Mouse (Mus musculus) heart, embryonic 13.5 days (tissue): ENCODE measurements at regions not wholly inside any gene's neighbourhood (a gene's known extent, or its start where the extent isn't known, plus 50 kb on each side); places are given as distances from the start of the nearest gene placed in this dataset.

ENCODE experiments used
- ATAC-seq: fragments of 200-750 bp; cut with Nextera tagmentation; 2 replicates; pipeline ENCODE4 v1.8.0; 2017; ENCODE audit warnings: moderate TSS enrichment; ENCODE audit not compliant: insufficient number of reproducible peaks, low FRiP score, low TSS enrichment; ENCODE audit errors: extremely low read depth
- H3K27ac ChIP-seq: fragments of 300-500 bp; sonication (generic); replicated peaks from 2 replicates; pipeline ENCODE4 v1.5.1; 2015; ENCODE audit warnings: moderate library complexity, mild to moderate bottlenecking, inconsistent platforms
- H3K27me3 ChIP-seq: fragments of 300-500 bp; sonication (generic); replicated peaks from 2 replicates; pipeline ENCODE4 v1.6.1; 2015; ENCODE audit warnings: mild to moderate bottlenecking, inconsistent platforms
- H3K36me3 ChIP-seq: fragments of 300-500 bp; sonication (generic); 2 replicates; pipeline ENCODE4 v1.6.1; 2015; ENCODE audit warnings: mild to moderate bottlenecking, inconsistent platforms
- H3K4me1 ChIP-seq: fragments of 300-500 bp; sonication (generic); 2 replicates; pipeline ENCODE4 v1.6.1; 2015; ENCODE audit warnings: inconsistent platforms
- H3K4me2 ChIP-seq: fragments of 300-500 bp; sonication (generic); 2 replicates; pipeline ENCODE4 v1.6.1; 2015; ENCODE audit warnings: inconsistent platforms, mild to moderate bottlenecking, moderate library complexity
- H3K4me3 ChIP-seq: fragments of 300-500 bp; sonication (generic); 2 replicates; pipeline ENCODE4 v1.5.1; 2015; ENCODE audit warnings: moderate library complexity, mild to moderate bottlenecking, inconsistent platforms
- H3K9ac ChIP-seq: fragments of 300-500 bp; sonication (generic); 2 replicates; pipeline ENCODE4 v1.6.1; 2015; ENCODE audit warnings: inconsistent platforms, mild to moderate bottlenecking, moderate library complexity
- H3K9me3 ChIP-seq: fragments of 300-500 bp; sonication (generic); 2 replicates; pipeline ENCODE4 v1.6.1; 2016; ENCODE audit warnings: inconsistent platforms
- WGBS: fragments of 180-500 bp; shearing (Covaris S2); methylation state at CpG from one replicate; pipeline ENCODE4 v1.1.7; 2015; ENCODE audit warnings: mixed read lengths; 5-methylcytosine and 5-hydroxymethylcytosine counted together

DNA sequence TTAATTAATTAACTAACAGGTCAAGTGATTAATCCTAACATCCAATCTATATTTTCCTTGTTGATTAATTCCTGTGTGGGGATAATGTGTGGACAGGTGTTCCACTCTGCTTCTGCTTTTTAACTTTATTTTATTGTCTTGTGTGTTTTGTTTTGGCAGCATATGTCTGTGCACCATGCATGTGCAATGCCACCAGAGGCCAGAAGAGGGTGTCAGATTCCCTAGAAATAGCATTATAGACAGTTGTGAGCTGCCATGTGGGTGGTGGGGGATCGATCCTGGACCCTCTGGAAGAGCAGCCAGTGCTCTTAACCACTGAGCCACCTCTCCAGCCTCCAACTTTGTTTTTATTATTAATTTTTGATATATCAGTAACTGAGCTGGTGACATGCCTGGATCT, 65.6 kb downstream of the En1 start:
- Histone ChIP-seq H3K27me3 (no peaks in the 10 kb centered on the region), H3K4me2 (no peak overlapping the region), H3K4me1 (no peaks in the 10 kb centered on the region), H3K4me3 (no peak overlapping the region), H3K9ac (no peak overlapping the region), H3K9me3 (no peaks in the 10 kb centered on the region), H3K27ac (no peak overlapping the region), H3K36me3 (no peaks in the 10 kb centered on the region)
- 72% methylated on average over 1 of the region's 1 CpGs for WGBS
- ATAC-seq, result no peak

GRCm38 (mm10) chr1:120683532-120684245, 81.5 kb downstream of the En1 start:
- H3K4me2 ChIP-seq, result no peak overlapping the region
- H3K36me3 ChIP-seq, result no peaks in the 10 kb centered on the region
- H3K27me3 ChIP-seq, result no peaks in the 10 kb centered on the region
- H3K4me3 ChIP-seq, result no peak overlapping the region
- H3K4me1 ChIP-seq, result no peaks in the 10 kb centered on the region
- ATAC-seq, result no peak
- H3K9ac ChIP-seq, result no peak overlapping the region
- H3K27ac ChIP-seq, result no peak overlapping the region
- no peaks in the 10 kb centered on the region for H3K9me3 ChIP-seq
- WGBS, result 58% methylated on average over 11 of the region's 12 CpGs

- WGBS, result 40% methylated on average over 6 of the region's 6 CpGs
These were observed 83.5 kb downstream of the En1 start for GRCm38 (mm10) chr1:120685650-120686244.

GRCm38 (mm10) chr1:120691571-120691970, 89.4 kb downstream of the En1 start:
- H3K4me1 ChIP-seq, result no peaks in the 10 kb centered on the region
- no peak for ATAC-seq
- H3K9me3 ChIP-seq, result peaks cover 5% of the 10 kb centered on the region; the same call in 1 of the 2 replicates
- 66% methylated on average over 2 of the region's 2 CpGs for WGBS
- H3K27ac ChIP-seq, result no peak overlapping the region
- H3K4me3 ChIP-seq, result no peak overlapping the region
- no peaks in the 10 kb centered on the region for H3K36me3 ChIP-seq
- H3K9ac ChIP-seq, result no peak overlapping the region
- H3K4me2 ChIP-seq, result no peak overlapping the region
- H3K27me3 ChIP-seq, result no peaks in the 10 kb centered on the region

More at GRCm38 (mm10) chr1:120685650-120686244, 83.5 kb downstream of the En1 start:
- Histone ChIP-seq H3K27ac (no peak overlapping the region), H3K36me3 (no peaks in the 10 kb centered on the region), H3K4me1 (no peaks in the 10 kb centered on the region), H3K4me3 (no peak overlapping the region), H3K4me2 (no peak overlapping the region), H3K27me3 (no peaks in the 10 kb centered on the region), H3K9me3 (no peaks in the 10 kb centered on the region), H3K9ac (no peak overlapping the region)
- no peak for ATAC-seq

DNA sequence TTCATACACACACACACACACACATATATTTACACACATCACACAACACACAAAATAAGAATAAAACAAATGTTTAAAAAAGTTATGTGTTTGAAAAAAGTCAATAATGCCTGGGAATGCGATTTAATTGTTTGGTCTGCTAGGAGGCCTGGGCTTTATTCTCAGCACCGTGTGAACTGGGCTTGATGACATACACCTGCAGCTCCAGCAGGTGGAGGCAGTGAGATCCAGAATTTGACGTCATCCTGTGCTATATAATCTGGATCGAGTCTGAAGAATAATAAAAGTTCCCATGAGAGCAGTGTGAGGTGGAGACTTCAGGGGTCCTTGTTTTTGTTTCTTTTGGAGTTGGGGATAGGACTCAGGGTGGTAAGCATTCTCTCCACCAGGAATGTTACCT, 96.0 kb downstream of the En1 start:
- Histone ChIP-seq H3K36me3 (no peaks in the 10 kb centered on the region), H3K27me3 (no peaks in the 10 kb centered on the region), H3K27ac (no peak overlapping the region), H3K4me2 (no peak overlapping the region), H3K4me3 (no peak overlapping the region), H3K9ac (no peak overlapping the region), H3K4me1 (no peaks in the 10 kb centered on the region), H3K9me3 (peaks cover 5% of the 10 kb centered on the region; the same call in 1 of the 2 replicates)
- no peak for ATAC-seq
- 66% methylated on average over 4 of the region's 4 CpGs for WGBS

- Histone ChIP-seq H3K27ac (no peak overlapping the region), H3K4me2 (no peak overlapping the region), H3K9ac (no peak overlapping the region), H3K36me3 (no peaks in the 10 kb centered on the region), H3K4me3 (no peak overlapping the region), H3K27me3 (no peaks in the 10 kb centered on the region), H3K4me1 (no peaks in the 10 kb centered on the region), H3K9me3 (no peaks in the 10 kb centered on the region)
- ATAC-seq, result no peak
- 70% methylated on average over 5 of the region's 5 CpGs for WGBS
These were observed 102.0 kb downstream of the En1 start for GRCm38 (mm10) chr1:120704201-120704600.

DNA sequence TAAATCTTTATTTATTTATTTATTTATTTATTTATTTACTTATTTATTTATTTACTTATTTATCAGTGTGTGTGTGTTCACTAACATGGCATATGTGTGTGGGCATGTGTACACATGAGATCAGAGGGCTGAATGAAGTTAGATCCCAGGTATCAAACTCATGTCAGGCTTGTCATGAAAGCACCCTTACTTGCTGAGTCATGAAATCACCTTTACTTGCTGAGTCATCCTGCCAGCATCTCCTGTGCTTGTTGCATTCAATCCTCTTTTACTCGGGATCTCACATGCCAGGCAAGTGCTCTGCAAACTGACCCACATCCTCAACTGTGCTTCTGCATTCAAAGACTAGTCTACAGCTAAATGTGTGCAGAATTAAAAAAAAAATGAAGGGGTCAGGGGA, 103.8 kb downstream of the En1 start:
- no peaks in the 10 kb centered on the region for H3K9me3 ChIP-seq
- no peak for ATAC-seq
- WGBS, result 50% methylated on average over 1 of the region's 1 CpGs
- no peaks in the 10 kb centered on the region for H3K36me3 ChIP-seq
- H3K4me2 ChIP-seq, result no peak overlapping the region
- H3K4me3 ChIP-seq, result no peak overlapping the region
- H3K9ac ChIP-seq, result no peak overlapping the region
- no peak overlapping the region for H3K27ac ChIP-seq
- H3K27me3 ChIP-seq, result no peaks in the 10 kb centered on the region
- no peaks in the 10 kb centered on the region for H3K4me1 ChIP-seq

- WGBS, result 66% methylated on average over 5 of the region's 5 CpGs
- ATAC-seq, result no peak
- no peaks in the 10 kb centered on the region for H3K27me3 ChIP-seq
- H3K4me2 ChIP-seq, result no peak overlapping the region
- H3K9ac ChIP-seq, result no peak overlapping the region
- no peak overlapping the region for H3K27ac ChIP-seq
- H3K4me1 ChIP-seq, result no peaks in the 10 kb centered on the region
- no peaks in the 10 kb centered on the region for H3K36me3 ChIP-seq
- H3K4me3 ChIP-seq, result no peak overlapping the region
- no peaks in the 10 kb centered on the region for H3K9me3 ChIP-seq
These were observed 106.3 kb downstream of the En1 start for GRCm38 (mm10) chr1:120708511-120708910.

GRCm38 (mm10) chr1:120715105-120715877, 113.1 kb downstream of the En1 start:
- H3K27me3 ChIP-seq, result no peaks in the 10 kb centered on the region
- 67% methylated on average over 9 of the region's 9 CpGs for WGBS
- no peak overlapping the region for H3K27ac ChIP-seq
- H3K4me1 ChIP-seq, result no peaks in the 10 kb centered on the region
- no peaks in the 10 kb centered on the region for H3K36me3 ChIP-seq
- no peaks in the 10 kb centered on the region for H3K9me3 ChIP-seq
- no peak for ATAC-seq
- no peak overlapping the region for H3K4me2 ChIP-seq
- H3K4me3 ChIP-seq, result no peak overlapping the region
- H3K9ac ChIP-seq, result no peak overlapping the region

- no peak overlapping the region for H3K4me2 ChIP-seq
- H3K9ac ChIP-seq, result no peak overlapping the region
- H3K36me3 ChIP-seq, result no peaks in the 10 kb centered on the region
- H3K9me3 ChIP-seq, result no peaks in the 10 kb centered on the region
- WGBS, result 73% methylated on average over 7 of the region's 7 CpGs
- no peak overlapping the region for H3K27ac ChIP-seq
- H3K27me3 ChIP-seq, result no peaks in the 10 kb centered on the region; the same call in 1 of the 2 replicates
- no peak overlapping the region for H3K4me3 ChIP-seq
- ATAC-seq, result no peak
- no peaks in the 10 kb centered on the region for H3K4me1 ChIP-seq
These were observed 124.6 kb downstream of the En1 start for GRCm38 (mm10) chr1:120726777-120727176.

DNA sequence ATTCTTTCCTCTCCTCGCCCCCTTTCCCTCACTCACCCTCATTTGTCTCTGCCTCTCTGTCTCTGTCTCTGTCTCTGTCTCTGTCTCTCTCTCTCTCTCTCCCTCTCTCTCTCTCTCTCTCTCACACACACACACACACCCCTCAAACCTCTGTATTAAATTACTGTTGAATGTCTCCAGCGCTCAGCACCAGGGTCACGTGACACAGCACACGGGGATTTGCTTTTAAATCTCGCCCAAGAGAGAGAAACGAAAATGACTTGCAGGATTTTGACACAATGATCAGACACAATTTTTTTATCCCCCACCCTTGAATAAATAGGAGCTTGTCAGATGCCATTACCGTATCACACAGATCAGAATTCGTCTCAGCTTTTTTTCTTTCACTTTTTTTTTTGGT, 125.2 kb downstream of the En1 start:
- H3K9ac ChIP-seq, result no peak overlapping the region
- H3K4me2 ChIP-seq, result no peak overlapping the region

More for the DNA sequence above, 125.2 kb downstream of the En1 start:
- ATAC-seq, result no peak
- H3K4me3 ChIP-seq, result no peak overlapping the region
- no peaks in the 10 kb centered on the region; the same call in 1 of the 2 replicates for H3K27me3 ChIP-seq
- no peaks in the 10 kb centered on the region for H3K36me3 ChIP-seq
- H3K9me3 ChIP-seq, result no peaks in the 10 kb centered on the region
- no peak overlapping the region for H3K27ac ChIP-seq
- no peaks in the 10 kb centered on the region for H3K4me1 ChIP-seq
- WGBS, result 63% methylated on average over 8 of the region's 8 CpGs
